Mouse (Mus musculus): ENCODE measurements around the gene Cdh16.

DNA sequence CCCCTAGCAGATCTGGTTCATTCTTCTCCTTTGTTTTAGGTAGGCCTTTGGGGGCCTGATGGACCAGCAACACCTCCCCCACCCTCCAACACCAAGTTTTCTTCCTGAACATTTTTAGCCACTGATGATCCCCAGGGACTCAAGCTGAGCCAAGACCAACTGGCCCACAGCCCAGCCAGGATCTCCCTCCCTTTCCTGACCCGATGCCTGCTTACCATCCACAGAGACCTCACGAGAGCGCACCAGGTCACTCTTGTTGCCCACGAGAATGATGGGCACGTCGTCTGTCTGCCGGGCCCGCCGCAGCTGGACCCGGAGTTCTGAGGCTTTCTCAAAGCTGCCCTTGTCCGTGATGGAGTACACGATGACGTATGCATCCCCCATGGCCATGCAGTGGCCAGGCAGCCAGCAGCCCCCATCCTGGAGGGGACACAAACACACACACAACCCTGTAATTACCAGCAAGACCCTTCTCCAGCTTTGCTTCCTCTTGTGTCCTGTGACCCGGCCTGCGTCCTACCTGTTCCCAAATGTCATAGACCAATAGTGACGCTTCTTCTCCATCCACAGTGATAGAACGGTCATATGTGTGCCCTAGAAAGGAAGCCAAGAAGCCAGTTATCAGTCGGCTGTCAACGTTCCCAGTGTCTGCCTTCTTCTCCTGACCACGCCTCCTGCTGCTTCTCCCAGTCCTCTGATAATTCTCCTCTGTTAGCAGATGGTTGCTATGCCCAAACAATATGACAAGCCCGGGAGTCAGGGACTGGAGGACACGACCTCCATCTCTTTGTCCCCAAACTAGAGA lies 5.3 kb upstream of the Cdh16 start:
- TF ChIP-seq CTCF (IDR thresholded peaks at IDR 0.05; ENCODE audit: low read depth) (no peak), EP300 (IDR thresholded peaks at IDR 0.05; ENCODE audit: low read depth) (no peak)

Data from liver, postnatal 0 days (tissue).